Mouse (Mus musculus) gastrocnemius, postnatal 36 days (tissue): ENCODE measurements at regions not wholly inside any gene's neighbourhood (a gene's known extent, or its start where the extent isn't known, plus 50 kb on each side); places are given as distances from the start of the nearest gene placed in this dataset.

Experiments used
- DNase-seq, 2 experiments: peaks; one replicate each; pipeline ENCODE4 v3.0.0; 2022
- intact Hi-C: fragments of 180-260 bp; cut with DNase I; formaldehyde crosslinking; loops from one replicate; pipeline ENCODE4 v1.15.1; 2025

DNA sequence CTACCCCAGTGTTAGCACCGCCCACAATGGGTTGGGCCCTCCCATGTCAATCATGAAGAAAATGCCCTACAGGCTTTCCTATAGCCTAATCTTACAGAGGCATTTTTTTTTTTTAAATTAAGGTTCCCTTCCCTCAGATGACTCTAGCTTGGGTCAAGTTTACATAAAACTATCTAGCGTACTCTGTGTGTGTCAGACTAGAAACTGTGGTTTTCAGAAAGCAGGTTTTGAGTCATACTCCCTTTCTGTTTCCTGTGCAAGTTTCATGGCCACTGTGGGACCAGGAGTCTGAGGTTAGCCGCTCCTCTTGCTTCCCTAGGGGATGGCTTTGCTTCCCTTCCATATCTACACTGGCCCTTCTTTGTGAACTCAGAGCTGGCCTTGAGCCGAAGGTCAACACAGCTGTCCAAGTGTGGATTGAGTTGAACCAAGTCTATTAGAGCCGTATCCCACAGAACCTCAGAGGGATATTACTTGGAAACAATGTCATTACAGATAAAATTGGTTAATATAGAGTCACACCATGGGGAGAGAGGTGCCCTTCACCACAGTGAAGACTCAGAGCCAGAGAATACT is 226.1 kb upstream of the Arid1b start:
- no peak for DNase-seq

DNA sequence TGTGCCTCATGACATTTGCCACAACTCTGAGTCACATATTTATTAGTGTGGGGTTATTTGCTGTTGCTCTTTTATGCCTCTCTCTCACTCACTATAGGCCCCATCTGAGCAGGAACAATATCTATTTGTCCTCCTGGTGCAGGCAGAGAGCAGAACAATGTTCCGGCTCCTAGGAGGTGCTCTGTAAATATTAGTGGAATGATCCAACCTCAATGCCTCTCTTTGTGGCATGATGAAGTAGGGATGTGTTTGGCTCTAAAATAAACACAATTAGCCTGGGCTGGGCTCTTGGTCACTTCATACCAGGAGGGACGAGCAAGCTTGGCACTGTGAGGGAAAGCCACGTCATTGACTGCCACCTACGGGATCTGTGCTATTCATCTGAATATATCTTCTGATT is 224.8 kb upstream of the Arid1b start:
- intact Hi-C loops = no loop called here
- DNase-seq = no peak

More for the DNA sequence above, 226.1 kb upstream of the Arid1b start:
- intact Hi-C loops = no loop called here

DNA sequence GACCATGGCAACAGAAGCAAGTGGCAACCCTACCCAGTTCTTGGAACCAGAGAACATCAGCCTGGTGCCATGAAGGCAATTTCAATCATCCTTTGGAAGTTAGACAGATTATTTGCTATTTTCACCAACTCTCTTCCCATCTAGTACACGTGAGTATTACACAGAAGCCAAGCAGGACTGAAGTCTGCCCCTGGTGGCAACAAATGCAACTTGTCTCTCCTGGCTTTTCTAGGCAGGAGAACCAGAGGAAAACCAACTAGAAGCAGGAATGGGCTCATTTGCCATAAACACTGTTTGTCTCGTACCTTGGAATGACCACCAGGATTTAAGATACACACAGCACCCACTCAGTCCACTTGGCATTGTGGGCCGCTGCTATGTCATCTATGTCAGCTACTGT is 224.1 kb upstream of the Arid1b start:
- intact Hi-C loops = no loop called here
- no peak for DNase-seq

DNA sequence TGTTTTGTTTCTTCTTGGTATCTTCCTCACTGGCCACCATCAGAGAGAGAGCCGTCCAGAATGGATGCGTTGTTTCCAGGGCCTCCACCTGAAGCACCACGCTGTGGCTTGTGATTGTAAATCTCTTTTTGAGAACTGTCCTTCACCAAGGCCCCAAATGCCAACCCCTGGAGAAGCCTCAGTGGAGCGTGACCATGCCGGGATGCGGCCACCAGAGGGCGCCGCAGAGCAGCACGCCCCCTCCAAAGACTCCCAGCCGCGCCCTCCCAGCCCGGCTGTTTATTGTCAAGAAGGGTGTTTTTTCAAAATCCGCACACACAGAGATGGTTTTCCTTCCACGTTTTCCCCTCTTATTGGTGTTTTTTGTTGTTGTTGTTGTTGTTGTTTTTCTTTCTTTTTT is 216.0 kb upstream of the Arid1b start:
- intact Hi-C loops = loop anchor here (5.0 kb wide), 3 partner anchors 129 to 414 kb away; partner anchors contain the start of gene Arid1b
- DNase-seq = peak; percentile 65 to 71

DNA sequence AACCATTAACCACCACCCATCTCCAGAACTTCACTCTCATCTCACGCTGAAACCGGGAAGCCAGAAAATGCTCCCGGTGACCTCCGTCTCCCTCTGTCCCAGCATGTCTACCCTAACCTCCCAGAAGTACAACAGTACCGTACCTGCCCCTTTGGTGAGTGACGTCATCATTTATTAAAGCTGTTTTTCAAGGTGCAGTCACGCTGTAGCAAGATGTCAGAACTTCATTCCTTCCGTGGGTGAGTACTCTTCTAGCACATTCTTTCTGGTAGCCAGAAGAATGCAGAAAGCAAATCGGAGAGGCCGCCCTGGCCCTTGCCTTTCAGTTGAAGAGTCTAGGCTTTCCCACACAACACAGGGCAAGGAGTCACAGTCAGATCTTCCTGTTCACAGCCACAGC is 215.1 kb upstream of the Arid1b start:
- DNase-seq = no peak
- intact Hi-C loops = loop anchor here (5.0 kb wide), 3 partner anchors 128 to 413 kb away; partner anchors contain the start of gene Arid1b

DNA sequence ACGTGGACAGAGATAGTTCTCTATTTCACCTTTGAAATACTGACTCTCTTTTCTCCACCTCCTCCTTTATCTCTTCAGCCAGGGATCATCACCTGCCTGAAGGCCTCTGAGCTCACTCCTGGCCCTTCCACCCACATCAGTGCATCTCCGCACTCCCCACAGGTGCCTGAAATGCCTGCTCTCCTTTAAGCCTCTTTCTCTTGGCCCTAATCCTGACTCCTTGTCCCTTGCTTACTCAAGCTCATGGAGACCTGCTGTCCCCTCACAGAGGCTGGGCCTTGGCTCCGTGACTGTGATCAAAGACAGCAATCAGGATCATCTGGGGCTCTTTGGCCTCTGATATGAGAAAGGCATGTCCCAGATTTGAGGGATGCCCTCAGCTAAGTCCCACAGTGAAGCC is 212.5 kb upstream of the Arid1b start:
- intact Hi-C loops = loop anchor here (10.0 kb wide), 1 partner anchor 193 kb away; no protein-coding TSS in a partner anchor
- no peak for DNase-seq

DNA sequence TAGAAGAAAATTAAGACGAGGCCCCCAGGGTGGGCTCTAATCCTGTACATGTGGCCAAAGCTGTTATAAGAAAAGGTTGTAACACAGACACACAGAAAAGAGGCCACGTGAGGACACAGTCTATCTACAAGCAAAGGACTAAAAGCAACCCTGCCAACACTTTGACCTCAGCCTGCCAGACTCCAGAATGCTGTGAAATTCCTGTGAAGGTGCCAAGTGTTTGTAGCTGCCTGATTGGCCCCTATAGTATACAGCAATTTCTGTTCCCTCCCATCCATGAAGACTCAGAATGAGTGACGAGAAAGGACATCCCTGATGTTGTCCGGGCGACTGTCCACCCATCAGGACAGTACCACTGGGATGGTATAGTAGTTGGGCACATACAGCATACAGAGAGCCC is 209.8 kb upstream of the Arid1b start:
- DNase-seq = no peak
- intact Hi-C loops = loop anchor here (10.0 kb wide), 1 partner anchor 191 kb away; no protein-coding TSS in a partner anchor

DNA sequence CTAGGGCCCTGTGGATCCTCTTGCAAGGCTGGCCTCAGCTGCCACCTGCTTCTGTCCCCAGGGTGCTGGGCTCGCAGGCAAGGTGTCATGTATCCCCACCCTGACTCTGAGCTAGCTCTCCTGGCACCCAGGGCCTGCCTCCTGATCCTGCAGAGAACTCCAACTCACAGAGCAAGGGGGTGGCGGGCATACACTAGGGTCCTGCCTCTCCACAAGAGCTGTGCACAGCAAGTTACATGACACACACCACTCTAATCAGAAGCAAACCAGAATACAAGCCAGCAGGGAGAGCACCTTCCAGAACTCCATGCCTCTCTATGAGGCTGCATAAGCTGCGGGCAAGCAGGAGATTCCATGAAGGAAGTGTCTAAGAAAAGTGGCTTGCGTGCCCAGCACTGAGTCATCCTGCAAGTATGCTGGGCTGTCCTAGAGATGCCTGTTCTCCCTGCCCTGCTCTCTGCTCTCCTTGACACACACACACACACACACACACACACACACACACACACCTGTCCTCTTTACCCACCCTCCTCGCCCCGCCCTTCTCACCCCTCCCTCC is 208.8 kb upstream of the Arid1b start:
- peak; percentile 54 to 59 for DNase-seq
- intact Hi-C loops = loop anchor here (10.0 kb wide), 1 partner anchor 189 kb away; no protein-coding TSS in a partner anchor

DNA sequence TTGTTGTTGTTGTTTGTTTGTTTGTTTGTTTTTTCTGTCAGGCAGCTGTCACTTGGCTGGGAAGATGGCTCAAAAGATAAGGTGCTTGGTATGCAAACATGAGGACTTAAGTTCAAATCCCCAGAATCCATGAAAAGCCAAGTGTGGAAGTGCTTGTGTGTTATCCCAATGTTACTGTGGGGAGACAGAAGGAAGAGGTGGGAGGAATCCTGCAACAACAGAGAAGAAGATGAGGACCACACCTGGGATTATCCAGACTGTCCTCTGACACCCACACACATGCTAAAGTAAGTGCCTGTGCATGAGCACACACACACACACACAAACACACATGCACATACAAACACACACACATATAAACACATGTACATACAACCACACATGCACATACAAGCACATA is 207.6 kb upstream of the Arid1b start:
- no peak for DNase-seq
- intact Hi-C loops = loop anchor here (10.0 kb wide), 1 partner anchor 188 kb away; no protein-coding TSS in a partner anchor

DNA sequence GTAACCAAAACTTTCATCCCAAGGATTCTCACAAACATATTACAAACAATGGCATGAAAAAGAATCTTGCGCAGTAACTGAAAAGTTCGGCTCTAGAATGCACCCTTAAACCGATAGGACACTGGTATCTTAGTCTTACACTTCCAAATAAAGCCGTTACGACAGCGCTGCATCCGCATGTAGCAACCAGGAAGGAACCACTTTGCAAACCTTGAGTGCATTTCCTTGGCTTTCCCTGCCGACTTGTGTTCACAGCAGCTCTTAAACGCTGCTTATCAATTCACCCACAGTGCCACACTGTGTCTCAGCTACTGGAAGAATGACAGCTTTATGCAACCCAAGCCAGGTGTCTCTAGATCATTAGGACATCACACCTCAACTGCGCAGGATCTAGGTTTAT is 202.3 kb upstream of the Arid1b start:
- no peak for DNase-seq
- intact Hi-C loops = no loop called here

DNA sequence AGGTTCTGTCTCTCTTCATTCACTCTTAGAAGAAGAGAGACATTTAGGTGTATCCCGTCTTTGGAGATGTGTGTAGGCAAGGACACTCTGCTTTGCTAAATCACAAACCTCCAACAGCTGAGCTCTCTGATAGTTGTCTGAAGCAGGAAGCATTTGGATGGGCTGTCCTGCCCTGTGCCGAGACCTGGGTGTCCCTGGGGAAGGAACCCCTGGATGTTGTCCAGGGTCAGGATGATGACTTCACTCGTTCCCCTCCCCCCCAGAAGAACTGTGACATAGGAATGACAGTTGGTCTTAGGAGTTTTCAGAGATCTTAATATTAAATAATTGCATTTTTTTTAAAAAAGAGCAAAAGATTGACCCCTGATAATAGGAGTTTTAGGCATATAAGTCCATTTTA is 197.9 kb upstream of the Arid1b start:
- no peak for DNase-seq
- intact Hi-C loops = no loop called here

DNA sequence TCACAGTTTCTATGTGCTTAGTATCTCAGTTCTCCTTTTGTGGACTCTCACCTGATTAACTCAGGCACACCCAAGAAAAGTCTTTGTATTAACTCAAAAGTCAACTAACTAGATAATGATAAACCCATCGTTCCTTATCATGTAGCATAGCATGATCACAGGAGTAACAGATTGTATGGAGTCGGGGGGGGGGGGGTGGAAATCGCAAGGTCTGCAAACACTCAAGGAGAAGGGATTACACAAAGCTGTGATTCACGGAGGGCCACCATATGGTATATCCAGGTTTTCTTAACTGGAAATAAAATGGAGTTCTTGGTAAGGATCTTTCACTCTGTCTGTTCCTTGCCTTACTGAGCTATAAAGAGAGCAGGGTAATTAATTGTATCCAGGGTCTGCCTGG is 190.1 kb upstream of the Arid1b start:
- DNase-seq = no peak
- intact Hi-C loops = no loop called here

DNA sequence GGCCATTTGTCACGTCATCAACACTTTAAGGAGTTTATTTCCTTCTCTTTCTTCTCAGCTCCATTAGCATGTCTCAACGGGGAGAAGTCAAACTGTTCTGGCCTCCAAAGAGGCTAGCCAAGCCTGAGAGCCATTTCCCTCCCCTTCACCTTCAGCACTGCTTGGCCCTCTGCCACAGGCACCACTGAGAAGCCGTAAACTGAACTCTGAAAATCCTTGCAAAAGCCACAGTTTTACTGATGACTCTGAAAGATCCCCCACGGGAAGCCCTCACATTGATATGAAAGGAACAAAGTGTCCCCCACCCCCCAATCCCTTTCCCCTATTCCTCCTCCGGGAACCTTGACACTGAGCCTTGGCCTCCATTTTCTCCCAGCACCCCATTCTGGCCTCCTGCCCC is 188.1 kb upstream of the Arid1b start:
- DNase-seq = peak in 1 of 2 experiments; percentile 9
- intact Hi-C loops = no loop called here

DNA sequence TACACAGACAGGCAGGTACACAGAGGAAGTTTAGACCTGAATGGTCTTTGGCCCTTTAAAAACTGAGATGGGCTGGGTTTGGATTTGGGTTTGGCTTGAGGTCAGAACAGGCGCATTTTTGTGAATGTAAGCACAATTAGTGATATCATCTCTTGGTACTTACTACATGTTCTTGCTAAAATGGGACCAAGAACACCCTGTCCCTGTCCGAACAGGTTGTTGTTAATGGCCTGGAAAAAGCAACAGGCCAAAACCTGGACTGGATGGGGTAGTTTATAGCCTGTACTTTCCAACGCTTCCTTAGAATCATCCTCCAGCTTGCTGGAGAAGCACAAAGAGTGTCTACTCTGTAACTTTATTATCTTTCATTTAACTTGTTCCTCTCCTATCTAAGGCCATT is 185.2 kb upstream of the Arid1b start:
- intact Hi-C loops = no loop called here
- DNase-seq = no peak

DNA sequence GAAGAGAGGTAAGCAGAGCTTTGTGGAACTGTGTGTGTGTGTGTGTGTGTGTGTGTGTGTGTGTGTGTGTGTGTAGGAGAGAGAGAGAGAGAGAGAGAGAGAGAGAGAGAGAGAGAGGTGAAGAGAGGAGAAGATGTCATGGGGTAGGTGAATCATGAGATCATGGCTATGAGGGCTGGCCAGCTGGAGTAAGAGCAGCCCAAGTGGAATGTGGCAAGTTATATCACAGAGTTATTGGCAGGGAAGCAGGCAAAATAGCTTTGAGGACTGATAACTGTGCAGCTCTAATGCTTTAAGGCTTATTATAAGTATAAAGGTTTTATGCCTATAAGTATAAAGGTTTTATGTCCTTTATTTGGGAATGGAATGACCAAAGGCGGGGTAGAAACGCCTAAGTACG is 180.9 kb upstream of the Arid1b start:
- intact Hi-C loops = no loop called here
- no peak for DNase-seq

DNA sequence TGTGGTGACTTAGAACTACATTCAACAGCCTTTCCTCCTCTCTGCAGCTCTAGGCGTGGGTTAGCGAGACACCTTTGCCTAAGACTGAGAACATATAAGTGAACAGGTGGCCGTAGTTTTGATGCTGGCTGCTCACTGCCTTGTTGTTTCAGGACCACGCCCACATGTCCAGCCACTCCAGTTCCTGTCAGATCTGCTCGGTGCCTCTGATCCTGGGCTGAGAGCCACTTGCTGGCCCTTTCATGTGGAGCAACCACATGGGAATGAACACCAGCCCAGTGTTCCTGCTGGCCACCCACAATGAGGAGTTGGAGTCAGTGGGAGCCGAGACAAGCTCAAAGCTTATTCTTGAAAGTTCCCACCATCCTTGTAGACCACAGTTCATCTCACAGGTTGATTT is 180.5 kb upstream of the Arid1b start:
- no peak for DNase-seq
- intact Hi-C loops = no loop called here

DNA sequence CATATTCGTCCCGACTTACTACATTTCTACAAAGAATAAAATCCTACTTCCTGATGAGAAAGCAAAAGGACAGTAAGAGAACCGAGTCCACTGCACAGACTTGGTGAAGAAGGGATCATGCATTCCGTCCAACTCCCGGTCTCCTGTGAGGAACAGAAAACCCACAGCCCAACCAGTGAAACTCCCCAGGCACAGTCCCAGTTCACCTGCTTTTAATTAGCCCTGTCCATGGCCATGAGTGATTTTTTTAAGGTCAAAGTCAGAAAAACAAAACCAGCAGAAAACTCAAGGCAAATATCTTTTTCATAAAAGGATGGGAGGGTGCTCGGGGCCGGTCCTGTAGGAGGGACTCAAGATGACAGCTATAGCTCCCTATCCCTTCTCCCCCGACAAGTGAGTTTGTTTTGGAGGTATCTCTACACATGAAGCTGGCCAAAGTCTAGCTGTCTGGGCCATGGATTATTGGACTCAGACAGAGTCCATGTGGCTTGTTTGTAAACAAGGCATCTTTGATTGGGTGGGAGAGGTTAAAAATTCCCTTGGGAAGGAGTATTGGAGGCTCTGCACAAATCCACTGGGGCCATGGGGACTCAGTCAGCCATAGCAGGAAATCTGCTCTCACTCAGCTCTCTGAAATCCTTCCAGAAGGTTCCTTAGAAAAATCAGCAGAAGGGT is 168.8 kb upstream of the Arid1b start:
- intact Hi-C loops = no loop called here
- DNase-seq = no peak

DNA sequence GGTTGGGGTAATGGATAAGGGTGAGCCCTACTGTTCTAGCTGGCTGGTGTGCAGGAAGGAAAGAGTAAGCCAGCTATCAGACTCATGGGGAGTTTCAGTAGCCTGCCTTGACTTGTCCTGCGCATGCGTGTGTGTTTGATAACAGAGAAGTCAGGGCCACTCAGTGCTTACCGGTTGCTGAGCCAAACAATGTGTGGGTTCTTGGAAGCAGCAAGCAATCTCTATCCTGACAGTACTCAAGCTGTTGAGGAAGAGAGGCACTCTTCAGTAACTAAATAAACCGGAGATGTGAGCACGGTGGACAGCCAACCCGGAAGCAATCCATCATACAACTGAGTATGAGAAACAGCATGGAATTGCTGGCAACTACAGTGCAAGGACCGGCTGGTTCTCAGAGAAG is 160.1 kb upstream of the Arid1b start:
- intact Hi-C loops = no loop called here
- DNase-seq = no peak

DNA sequence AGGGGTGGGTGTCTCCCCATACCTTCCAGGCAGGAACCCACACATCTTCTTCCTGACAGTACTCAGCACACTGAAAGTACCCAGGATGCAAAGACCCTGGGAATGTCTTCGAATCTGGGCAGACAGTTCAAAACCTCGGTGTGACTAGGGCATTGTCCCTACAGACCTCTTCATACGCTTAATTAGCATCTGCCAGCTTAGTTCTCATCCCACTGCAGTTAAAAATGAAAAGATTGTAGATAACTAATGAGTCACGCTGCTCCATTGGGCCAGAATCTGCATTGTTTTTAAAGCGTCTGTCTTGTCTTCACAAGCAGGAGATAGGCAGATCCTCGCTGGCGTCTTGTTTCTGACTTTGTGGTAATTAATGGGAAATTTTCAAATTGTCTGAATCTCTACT is 159.6 kb upstream of the Arid1b start:
- intact Hi-C loops = no loop called here
- no peak for DNase-seq

DNA sequence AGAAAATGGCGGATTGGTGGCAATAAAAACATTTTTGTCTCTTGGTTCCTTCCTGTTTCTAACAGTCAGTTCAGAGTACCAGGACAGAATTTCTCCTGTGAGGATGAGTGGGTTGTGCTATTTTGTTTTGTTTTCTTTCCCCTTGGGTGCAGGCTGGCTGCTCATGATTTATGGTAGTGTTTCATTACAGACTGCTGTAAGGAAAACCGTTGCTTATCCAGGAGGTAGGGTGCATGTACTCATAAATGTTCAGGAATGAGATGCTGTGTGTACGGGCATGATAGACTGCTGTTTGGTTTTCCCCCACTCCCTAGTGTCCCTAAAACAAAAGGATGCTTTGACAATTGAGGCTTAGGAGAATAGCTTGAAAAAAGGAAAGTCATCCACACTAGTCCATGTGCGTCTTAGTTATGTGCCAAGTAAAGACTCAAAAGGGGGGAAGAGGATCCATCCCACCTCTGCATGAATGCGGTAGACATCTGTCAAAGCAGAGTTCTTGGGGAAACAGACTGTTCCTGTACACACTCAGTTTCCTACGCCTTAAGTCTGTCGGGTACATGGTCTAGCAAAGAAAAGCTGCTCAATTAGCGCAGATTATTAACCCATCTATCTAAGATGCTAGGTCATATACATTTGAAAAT is 158.9 kb upstream of the Arid1b start:
- intact Hi-C loops = no loop called here

DNA sequence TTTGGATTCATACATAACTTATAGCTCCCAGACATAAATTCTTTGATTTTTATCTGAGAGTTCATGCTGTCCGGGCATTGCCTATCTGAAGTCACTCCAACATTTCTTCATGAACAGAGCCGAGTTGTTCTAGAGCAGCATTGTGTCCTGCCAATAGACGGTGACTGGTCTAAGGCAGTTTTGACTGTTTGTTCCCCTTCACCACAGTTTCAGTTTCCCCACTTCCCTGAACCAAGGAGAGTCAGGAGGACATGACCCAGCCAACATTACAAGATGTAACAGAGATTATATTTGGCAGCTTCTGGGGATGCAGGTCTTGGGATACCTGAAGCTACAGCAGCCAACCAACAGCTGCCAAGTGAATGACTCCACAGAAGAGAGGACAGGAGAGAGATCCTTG is 154.0 kb upstream of the Arid1b start:
- intact Hi-C loops = no loop called here
- no peak for DNase-seq

More for the DNA sequence above, 158.9 kb upstream of the Arid1b start:
- no peak for DNase-seq

DNA sequence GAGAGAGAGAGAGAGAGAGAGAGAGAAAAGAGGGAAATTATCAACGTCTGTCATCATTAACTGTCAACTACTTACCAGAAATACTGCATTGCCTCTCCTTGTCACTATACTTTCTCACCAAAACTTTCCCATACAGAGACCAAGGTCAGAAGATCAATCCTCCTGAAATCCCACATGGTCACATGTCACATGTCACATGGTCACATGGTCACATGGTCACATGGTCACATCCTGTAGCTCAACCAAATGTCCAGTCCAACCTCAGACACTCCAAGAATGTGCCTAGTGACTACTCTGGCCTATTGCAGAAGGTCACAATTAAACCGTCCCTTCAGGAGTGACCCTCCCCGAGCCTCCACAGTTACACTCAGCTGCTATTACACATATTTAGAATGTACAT is 135.8 kb upstream of the Arid1b start:
- intact Hi-C loops = no loop called here
- no peak for DNase-seq
